Mouse (Mus musculus): ENCODE measurements at regions not wholly inside any gene's neighbourhood (a gene's known extent, or its start where the extent isn't known, plus 50 kb on each side); places are given as distances from the start of the nearest gene placed in this dataset.

DNA sequence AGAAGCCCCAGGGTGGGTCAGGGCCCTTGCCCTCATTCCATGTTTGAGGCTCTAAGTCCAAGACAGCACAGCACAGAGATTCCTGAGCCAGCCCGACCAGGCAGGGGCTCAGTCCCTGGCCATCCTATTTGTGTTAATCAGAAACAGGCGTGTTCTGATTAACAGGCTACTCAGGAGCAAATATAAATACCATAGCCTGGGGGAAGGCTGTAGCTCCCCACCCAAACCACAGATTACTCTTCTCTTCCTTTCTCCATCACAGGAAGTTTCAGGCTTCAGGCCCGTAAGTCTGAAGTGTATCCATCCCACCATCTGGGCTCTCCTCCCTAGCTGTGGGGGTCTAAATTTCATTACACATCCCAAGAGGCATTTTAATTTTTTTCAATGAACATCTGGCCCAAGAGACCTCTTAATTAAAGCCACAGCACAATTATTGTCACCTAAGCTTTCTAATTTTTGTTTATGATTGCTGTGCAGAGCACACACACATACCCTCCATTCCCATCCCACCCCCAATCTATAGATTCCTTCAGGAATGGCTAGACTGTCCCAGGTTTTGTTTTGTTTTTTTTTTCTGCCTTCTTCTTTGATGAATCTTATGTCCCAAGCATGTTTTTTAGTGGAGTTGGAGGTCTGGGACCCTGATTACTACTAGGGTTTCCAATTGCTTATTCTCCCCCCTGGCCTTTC lies 197.9 kb upstream of the Cdh11 start:
- no peak for ATAC-seq
- H3K36me3 ChIP-seq (ENCODE audit: control insufficient read depth, insufficient read depth, low read length), result no peaks in the 10 kb centered on the region
- no peak overlapping the region for H3K4me3 ChIP-seq (ENCODE audit: low read depth, low read length)
- H3K9me3 ChIP-seq (replicated peaks; ENCODE audit: control insufficient read depth, low read length, poor library complexity, severe bottlenecking), result no peaks in the 10 kb centered on the region
- H3K9ac ChIP-seq (ENCODE audit: low read depth, low read length), result no peak overlapping the region
- no peak overlapping the region for H3K27ac ChIP-seq (ENCODE audit: low read length)
- H3K27me3 ChIP-seq (ENCODE audit: control insufficient read depth, insufficient read depth, low read depth, low read length), result no peaks in the 10 kb centered on the region
- no peaks in the 10 kb centered on the region for H3K4me1 ChIP-seq (ENCODE audit: control insufficient read depth, insufficient read depth, low read length)
- H3K4me2 ChIP-seq (ENCODE audit: low read length), result no peak overlapping the region
- 47% methylated on average over 3 of the region's 3 CpGs for WGBS

DNA sequence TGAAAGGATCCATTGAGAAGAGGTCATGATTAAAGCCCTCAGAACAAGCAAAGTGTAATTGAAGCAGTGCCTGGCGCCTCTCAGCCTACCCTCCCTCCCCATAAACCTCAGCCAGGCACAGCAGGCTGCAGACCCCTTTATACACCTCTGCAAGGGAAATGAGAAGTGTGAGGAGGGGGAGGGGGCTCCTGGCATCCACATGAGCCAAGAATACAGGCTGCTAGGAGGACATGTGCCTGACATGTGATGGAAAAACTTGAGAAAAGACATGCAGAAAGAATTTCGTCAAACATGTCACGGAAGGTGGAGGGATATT lies 198.4 kb upstream of the Cdh11 start:
- Histone ChIP-seq H3K9ac (ENCODE audit: low read depth, low read length) (no peak overlapping the region), H3K27me3 (ENCODE audit: control insufficient read depth, insufficient read depth, low read depth, low read length) (no peaks in the 10 kb centered on the region), H3K27ac (ENCODE audit: low read length) (no peak overlapping the region), H3K36me3 (ENCODE audit: control insufficient read depth, insufficient read depth, low read length) (no peaks in the 10 kb centered on the region), H3K9me3 (replicated peaks; ENCODE audit: control insufficient read depth, low read length, poor library complexity, severe bottlenecking) (no peaks in the 10 kb centered on the region), H3K4me1 (ENCODE audit: control insufficient read depth, insufficient read depth, low read length) (no peaks in the 10 kb centered on the region), H3K4me2 (ENCODE audit: low read length) (no peak overlapping the region), H3K4me3 (ENCODE audit: low read depth, low read length) (no peak overlapping the region)
- ATAC-seq, result no peak
- WGBS, result 45% methylated on average over 3 of the region's 3 CpGs

DNA sequence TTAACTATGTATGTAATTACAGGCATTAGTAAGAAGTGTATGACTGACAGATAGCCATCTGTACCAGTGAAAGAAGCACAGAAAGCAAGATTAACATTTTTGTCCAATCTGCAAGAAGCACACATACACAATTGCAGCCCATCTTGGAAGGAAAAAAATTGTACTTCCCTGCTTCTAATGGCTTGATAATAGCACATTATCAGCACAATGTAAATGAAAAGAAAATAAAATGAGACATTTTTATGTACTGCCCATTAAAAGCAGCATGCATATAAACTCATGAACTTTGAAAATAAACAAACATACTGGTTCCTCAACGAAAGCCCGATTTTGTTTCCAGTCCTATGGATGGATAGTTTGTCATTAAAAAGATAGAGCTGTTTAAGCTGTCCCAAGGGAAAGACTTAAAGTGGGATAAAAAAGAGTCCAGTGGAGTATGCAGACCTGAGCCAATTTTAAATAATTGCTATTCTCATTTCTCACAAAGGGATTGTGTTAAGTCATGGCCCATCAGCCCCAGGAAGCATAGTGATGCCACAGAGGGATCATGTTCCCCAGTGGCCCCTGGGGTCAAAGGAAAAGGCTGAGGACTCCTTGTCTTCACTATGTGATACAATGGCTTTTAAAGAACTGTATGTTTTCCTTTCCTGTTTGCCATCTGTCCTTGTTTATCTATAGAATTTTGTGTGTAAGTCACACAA lies 222.0 kb upstream of the Cdh11 start:
- Histone ChIP-seq H3K9ac (ENCODE audit: low read depth, low read length) (no peak overlapping the region), H3K36me3 (ENCODE audit: control insufficient read depth, insufficient read depth, low read length) (no peaks in the 10 kb centered on the region), H3K27me3 (ENCODE audit: control insufficient read depth, insufficient read depth, low read depth, low read length) (no peaks in the 10 kb centered on the region), H3K9me3 (replicated peaks; ENCODE audit: control insufficient read depth, low read length, poor library complexity, severe bottlenecking) (no peaks in the 10 kb centered on the region), H3K4me2 (ENCODE audit: low read length) (no peak overlapping the region), H3K4me3 (ENCODE audit: low read depth, low read length) (no peak overlapping the region), H3K4me1 (ENCODE audit: control insufficient read depth, insufficient read depth, low read length) (no peaks in the 10 kb centered on the region), H3K27ac (ENCODE audit: low read length) (no peak overlapping the region)
- ATAC-seq, result no peak
- 59% methylated on average over 2 of the region's 2 CpGs for WGBS

DNA sequence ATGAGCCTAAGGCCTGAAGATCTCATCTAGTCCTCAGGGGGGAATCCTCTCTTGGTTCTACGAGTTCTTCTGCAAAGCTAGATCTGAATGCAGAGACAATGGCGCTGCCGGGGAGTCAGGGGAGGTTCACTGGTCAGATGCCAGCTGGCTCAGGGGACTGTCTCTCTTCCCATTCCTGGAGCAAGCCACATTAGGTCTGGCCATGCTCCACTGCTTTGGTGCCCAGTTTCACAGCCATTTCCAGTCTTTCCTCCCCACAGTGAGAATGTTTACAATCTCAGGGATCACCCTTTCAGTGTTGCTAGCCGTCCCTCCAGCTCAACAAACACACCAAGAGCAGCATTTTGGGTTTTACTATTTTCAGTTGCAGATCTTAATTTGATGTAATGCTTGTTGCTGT lies 233.7 kb upstream of the Cdh11 start:
- H3K4me2 ChIP-seq (ENCODE audit: low read length), result no peak overlapping the region
- no peaks in the 10 kb centered on the region for H3K36me3 ChIP-seq (ENCODE audit: control insufficient read depth, insufficient read depth, low read length)
- no peak overlapping the region for H3K9ac ChIP-seq (ENCODE audit: low read depth, low read length)
- no peak for ATAC-seq
- H3K4me1 ChIP-seq (ENCODE audit: control insufficient read depth, insufficient read depth, low read length), result no peaks in the 10 kb centered on the region
- no peaks in the 10 kb centered on the region for H3K9me3 ChIP-seq (replicated peaks; ENCODE audit: control insufficient read depth, low read length, poor library complexity, severe bottlenecking)
- H3K4me3 ChIP-seq (ENCODE audit: low read depth, low read length), result no peak overlapping the region
- H3K27ac ChIP-seq (ENCODE audit: low read length), result no peak overlapping the region
- H3K27me3 ChIP-seq (ENCODE audit: control insufficient read depth, insufficient read depth, low read depth, low read length), result no peaks in the 10 kb centered on the region
- 69% methylated on average over 4 of the region's 4 CpGs for WGBS

DNA sequence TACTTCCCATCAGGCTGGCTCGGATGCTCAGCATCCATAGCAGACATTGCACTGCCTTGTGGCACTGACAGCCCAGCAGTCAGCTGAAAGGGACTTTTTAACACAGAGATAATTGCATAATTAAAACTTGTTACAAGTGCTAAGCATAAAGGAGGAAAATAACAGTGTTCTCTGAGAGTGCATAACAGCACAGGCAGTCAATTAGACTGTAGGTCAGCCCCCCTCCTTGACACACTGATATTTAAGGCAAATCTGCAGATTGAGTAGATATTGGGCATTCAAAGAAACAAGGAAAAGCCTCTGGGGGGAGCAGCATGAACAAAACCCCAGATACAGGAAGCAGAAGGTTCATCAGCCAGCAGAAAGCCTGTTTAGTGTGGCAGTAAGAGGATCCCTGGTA lies 237.8 kb upstream of the Cdh11 start:
- Histone ChIP-seq H3K27ac (ENCODE audit: low read length) (no peak overlapping the region), H3K36me3 (ENCODE audit: control insufficient read depth, insufficient read depth, low read length) (no peaks in the 10 kb centered on the region), H3K27me3 (ENCODE audit: control insufficient read depth, insufficient read depth, low read depth, low read length) (no peaks in the 10 kb centered on the region), H3K4me2 (ENCODE audit: low read length) (no peak overlapping the region), H3K9me3 (replicated peaks; ENCODE audit: control insufficient read depth, low read length, poor library complexity, severe bottlenecking) (no peaks in the 10 kb centered on the region), H3K4me1 (ENCODE audit: control insufficient read depth, insufficient read depth, low read length) (no peaks in the 10 kb centered on the region), H3K9ac (ENCODE audit: low read depth, low read length) (no peak overlapping the region), H3K4me3 (ENCODE audit: low read depth, low read length) (no peak overlapping the region)
- ATAC-seq, result no peak
- 48% methylated on average over 1 of the region's 1 CpGs for WGBS

DNA sequence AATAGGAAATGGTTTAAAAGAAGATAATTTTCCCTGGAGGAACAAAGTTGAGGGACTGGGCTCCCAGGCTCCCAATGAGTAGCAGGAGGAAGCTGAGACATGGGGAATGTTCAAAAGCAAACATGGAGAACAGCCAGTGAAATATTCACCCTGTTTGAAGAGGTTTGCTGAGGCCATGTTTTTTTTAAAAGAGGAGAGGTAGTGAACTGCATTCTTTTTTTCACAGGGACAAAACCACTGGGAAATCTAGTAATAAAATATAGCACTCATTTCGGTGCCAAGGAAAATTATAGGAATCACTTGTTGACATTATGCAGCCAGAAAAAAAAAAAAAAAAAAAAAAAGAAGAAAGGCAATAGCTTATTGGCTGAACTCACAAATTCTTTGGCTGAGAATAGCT lies 246.3 kb upstream of the Cdh11 start:
- H3K9ac ChIP-seq (ENCODE audit: low read depth, low read length), result no peak overlapping the region
- no peaks in the 10 kb centered on the region for H3K27me3 ChIP-seq (ENCODE audit: control insufficient read depth, insufficient read depth, low read depth, low read length)
- H3K27ac ChIP-seq (ENCODE audit: low read length), result no peak overlapping the region
- no peaks in the 10 kb centered on the region for H3K4me1 ChIP-seq (ENCODE audit: control insufficient read depth, insufficient read depth, low read length)
- 83% methylated on average over 1 of the region's 1 CpGs for WGBS
- H3K9me3 ChIP-seq (replicated peaks; ENCODE audit: control insufficient read depth, low read length, poor library complexity, severe bottlenecking), result no peaks in the 10 kb centered on the region
- no peak for ATAC-seq
- H3K4me3 ChIP-seq (ENCODE audit: low read depth, low read length), result no peak overlapping the region
- H3K36me3 ChIP-seq (ENCODE audit: control insufficient read depth, insufficient read depth, low read length), result no peaks in the 10 kb centered on the region
- no peak overlapping the region for H3K4me2 ChIP-seq (ENCODE audit: low read length)

DNA sequence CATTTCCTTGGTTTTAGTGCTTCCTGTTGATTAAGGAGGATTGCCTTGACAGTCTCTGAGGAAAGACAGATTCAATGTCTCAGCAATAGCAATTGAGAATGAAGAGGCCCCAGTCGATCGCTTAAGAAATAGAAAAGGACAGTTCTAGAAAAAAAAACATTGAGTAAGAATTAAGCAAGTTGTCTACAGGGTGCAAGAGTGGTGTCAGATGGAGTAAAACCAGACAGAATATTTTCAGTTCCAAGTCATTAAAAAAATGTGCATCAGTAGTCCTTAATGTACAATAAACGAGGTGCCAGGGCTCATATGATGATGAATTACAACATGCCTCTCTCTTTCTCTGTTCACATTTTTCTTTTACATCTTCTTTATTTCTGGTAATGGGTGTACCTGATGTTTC lies 248.5 kb upstream of the Cdh11 start:
- no peak overlapping the region for H3K9ac ChIP-seq (ENCODE audit: low read depth, low read length)
- no peaks in the 10 kb centered on the region for H3K4me1 ChIP-seq (ENCODE audit: control insufficient read depth, insufficient read depth, low read length)
- no peak for ATAC-seq
- H3K27me3 ChIP-seq (ENCODE audit: control insufficient read depth, insufficient read depth, low read depth, low read length), result no peaks in the 10 kb centered on the region
- no peak overlapping the region for H3K27ac ChIP-seq (ENCODE audit: low read length)
- no peak overlapping the region for H3K4me2 ChIP-seq (ENCODE audit: low read length)
- no peaks in the 10 kb centered on the region for H3K36me3 ChIP-seq (ENCODE audit: control insufficient read depth, insufficient read depth, low read length)
- no peak overlapping the region for H3K4me3 ChIP-seq (ENCODE audit: low read depth, low read length)
- WGBS, result 89% methylated on average over 3 of the region's 3 CpGs
- no peaks in the 10 kb centered on the region for H3K9me3 ChIP-seq (replicated peaks; ENCODE audit: control insufficient read depth, low read length, poor library complexity, severe bottlenecking)

DNA sequence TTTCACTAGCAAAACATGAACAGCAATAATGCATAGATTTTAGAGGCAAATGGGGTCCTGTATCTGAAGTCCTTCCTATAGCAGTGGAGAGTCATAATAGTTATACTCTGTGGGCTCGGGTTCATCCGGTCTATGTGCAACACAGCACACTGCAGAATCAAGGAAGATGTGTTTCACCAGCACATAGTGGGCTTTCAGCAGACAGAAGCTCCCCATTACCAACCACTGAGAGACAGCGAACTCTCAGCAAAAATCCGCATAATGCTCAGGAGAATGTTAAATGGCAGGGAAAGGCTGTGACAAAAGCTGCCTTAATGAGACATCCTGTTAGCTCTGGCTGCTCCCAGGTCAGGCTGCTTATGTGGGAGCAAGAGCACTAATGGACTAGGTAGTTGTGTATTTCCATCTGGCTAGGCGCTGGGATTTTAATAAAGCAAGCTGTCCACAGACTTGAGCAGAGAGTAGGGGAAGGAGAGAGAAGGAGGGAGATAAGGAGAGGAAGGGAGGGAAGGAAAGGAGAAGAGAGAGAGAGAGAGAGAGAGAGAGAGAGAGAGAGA lies 286.7 kb upstream of the Cdh11 start:
- ATAC-seq, result peak; percentile 76; the same call in 1 of the 2 replicates
- Histone ChIP-seq H3K9me3 (replicated peaks; ENCODE audit: control insufficient read depth, low read length, poor library complexity, severe bottlenecking) (no peaks in the 10 kb centered on the region), H3K27me3 (ENCODE audit: control insufficient read depth, insufficient read depth, low read depth, low read length) (no peaks in the 10 kb centered on the region), H3K36me3 (ENCODE audit: control insufficient read depth, insufficient read depth, low read length) (no peaks in the 10 kb centered on the region), H3K4me3 (ENCODE audit: low read depth, low read length) (no peak overlapping the region), H3K4me2 (ENCODE audit: low read length) (no peak overlapping the region), H3K9ac (ENCODE audit: low read depth, low read length) (no peak overlapping the region), H3K4me1 (ENCODE audit: control insufficient read depth, insufficient read depth, low read length) (no peaks in the 10 kb centered on the region), H3K27ac (ENCODE audit: low read length) (no peak overlapping the region)
- WGBS, result 40% methylated on average over 5 of the region's 5 CpGs

DNA sequence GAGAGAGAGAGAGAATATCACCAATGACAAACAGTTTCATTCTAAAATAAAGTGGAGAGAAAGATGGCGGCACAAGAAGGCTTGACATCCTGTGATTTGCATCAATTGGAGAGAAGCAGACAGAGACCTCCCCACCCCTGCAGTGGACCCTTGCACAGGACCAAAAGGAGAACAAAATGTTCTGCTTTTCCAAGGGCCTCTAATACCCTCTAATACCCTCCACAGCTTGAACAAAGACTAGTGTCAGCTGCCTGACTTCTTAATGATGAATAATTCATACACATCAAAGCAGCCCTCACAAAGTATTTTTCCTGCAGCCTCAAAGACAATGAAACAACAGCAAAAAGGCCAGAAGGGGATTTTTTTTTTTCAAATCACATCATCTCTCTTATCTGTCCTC lies 287.2 kb upstream of the Cdh11 start:
- no peaks in the 10 kb centered on the region for H3K27me3 ChIP-seq (ENCODE audit: control insufficient read depth, insufficient read depth, low read depth, low read length)
- no peak overlapping the region for H3K4me3 ChIP-seq (ENCODE audit: low read depth, low read length)
- no peak overlapping the region for H3K27ac ChIP-seq (ENCODE audit: low read length)
- no peak overlapping the region for H3K4me2 ChIP-seq (ENCODE audit: low read length)
- no peak overlapping the region for H3K9ac ChIP-seq (ENCODE audit: low read depth, low read length)
- peak; percentile 88 for ATAC-seq
- WGBS, result 11% methylated on average over 1 of the region's 1 CpGs
- H3K9me3 ChIP-seq (replicated peaks; ENCODE audit: control insufficient read depth, low read length, poor library complexity, severe bottlenecking), result no peaks in the 10 kb centered on the region
- no peaks in the 10 kb centered on the region for H3K36me3 ChIP-seq (ENCODE audit: control insufficient read depth, insufficient read depth, low read length)
- no peaks in the 10 kb centered on the region for H3K4me1 ChIP-seq (ENCODE audit: control insufficient read depth, insufficient read depth, low read length)
